Mouse (Mus musculus) kidney, embryonic 15.5 days (tissue): ENCODE measurements at regions not wholly inside any gene's neighbourhood (a gene's known extent, or its start where the extent isn't known, plus 50 kb on each side); places are given as distances from the start of the nearest gene placed in this dataset.
A peak's percentile ranks its signal among the peaks of the same experiment; 100 is the strongest.

Experiments used
- ATAC-seq: fragments of 200-750 bp; cut with Nextera tagmentation; replicated peaks from 2 replicates; pipeline ENCODE4 v1.8.0; 2017; ENCODE audit warnings: moderate TSS enrichment; ENCODE audit not compliant: low FRiP score
- H3K27ac ChIP-seq: fragments of 300-500 bp; sonication (generic); 2 replicates; pipeline ENCODE4 v1.5.1; 2015; ENCODE audit warnings: mild to moderate bottlenecking, inconsistent platforms
- H3K27me3 ChIP-seq: fragments of 300-500 bp; sonication (generic); 2 replicates; pipeline ENCODE4 v1.6.1; 2015; ENCODE audit warnings: inconsistent platforms
- H3K36me3 ChIP-seq: fragments of 300-500 bp; sonication (generic); 2 replicates; pipeline ENCODE4 v1.6.1; 2015; ENCODE audit warnings: inconsistent platforms
- H3K4me1 ChIP-seq: fragments of 300-500 bp; sonication (generic); 2 replicates; pipeline ENCODE4 v1.6.1; 2015; ENCODE audit warnings: inconsistent platforms
- H3K4me2 ChIP-seq: fragments of 300-500 bp; sonication (generic); 2 replicates; pipeline ENCODE4 v1.6.1; 2015; ENCODE audit warnings: moderate library complexity, mild to moderate bottlenecking, inconsistent platforms
- H3K4me3 ChIP-seq: fragments of 300-500 bp; sonication (generic); replicated peaks from 2 replicates; pipeline ENCODE4 v1.5.1; 2015; ENCODE audit warnings: mild to moderate bottlenecking, inconsistent platforms
- H3K9ac ChIP-seq: fragments of 300-500 bp; sonication (generic); 2 replicates; pipeline ENCODE4 v1.6.1; 2015; ENCODE audit warnings: mild to moderate bottlenecking, inconsistent platforms
- H3K9me3 ChIP-seq: fragments of 300-500 bp; sonication (generic); replicated peaks from 2 replicates; pipeline ENCODE4 v1.6.1; 2016; ENCODE audit warnings: inconsistent platforms
- WGBS: fragments of 180-500 bp; shearing (Covaris S2); methylation state at CpG from one replicate; pipeline ENCODE4 v1.1.7; 2015; ENCODE audit warnings: mixed read lengths; 5-methylcytosine and 5-hydroxymethylcytosine counted together

DNA sequence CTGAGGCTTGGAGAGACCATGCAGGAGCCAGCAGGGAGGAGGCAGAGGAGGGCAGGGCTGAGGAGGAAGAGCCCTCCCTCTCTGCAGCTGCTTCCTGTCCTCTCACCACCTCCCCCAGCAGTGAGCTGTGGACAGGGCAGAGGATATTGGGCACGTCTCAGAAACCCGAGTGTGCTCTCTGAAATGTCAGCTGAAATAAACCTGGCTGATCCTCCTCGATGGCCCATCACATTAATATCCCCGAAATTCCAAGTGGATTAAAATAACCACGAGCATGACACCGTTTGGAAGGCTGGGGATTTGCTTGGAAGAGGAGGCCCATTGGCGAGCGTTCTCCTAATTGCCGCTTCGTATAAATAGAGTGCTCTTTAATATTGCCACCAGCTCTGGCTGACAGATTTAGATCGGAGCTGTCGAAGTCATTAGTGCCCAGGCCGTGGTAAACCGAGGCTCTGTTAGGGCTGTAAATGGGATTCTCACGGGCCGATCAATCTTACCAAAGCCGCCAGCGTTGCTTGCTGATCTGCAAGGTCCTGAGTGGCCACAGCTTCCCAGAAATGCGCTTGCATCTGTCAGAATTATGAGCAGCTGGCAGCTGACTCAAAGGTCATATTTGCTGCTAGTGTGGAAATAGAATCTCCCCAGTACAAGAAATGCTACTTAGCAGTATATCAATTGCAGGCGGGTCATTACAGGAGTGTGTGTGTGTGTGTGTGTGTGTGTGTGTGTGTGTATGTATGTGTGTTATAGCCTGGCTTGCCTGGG, 268.5 kb downstream of the Rplp1 start:
- peak overlapping the region; percentile 5; the same call in 1 of the 2 replicates for H3K4me2 ChIP-seq
- no peaks in the 10 kb centered on the region for H3K36me3 ChIP-seq
- no peak overlapping the region for H3K9ac ChIP-seq
- 0 out of 2 replicates have a peak, but pooled peaks have one; percentile 49 for ATAC-seq
- H3K9me3 ChIP-seq = no peaks in the 10 kb centered on the region
- H3K27ac ChIP-seq = no peak overlapping the region
- H3K4me1 ChIP-seq = peaks cover 14% of the 10 kb centered on the region
- no peak overlapping the region for H3K4me3 ChIP-seq
- WGBS = 32% methylated on average over 20 of the region's 20 CpGs
- H3K27me3 ChIP-seq = peaks cover 3% of the 10 kb centered on the region

DNA sequence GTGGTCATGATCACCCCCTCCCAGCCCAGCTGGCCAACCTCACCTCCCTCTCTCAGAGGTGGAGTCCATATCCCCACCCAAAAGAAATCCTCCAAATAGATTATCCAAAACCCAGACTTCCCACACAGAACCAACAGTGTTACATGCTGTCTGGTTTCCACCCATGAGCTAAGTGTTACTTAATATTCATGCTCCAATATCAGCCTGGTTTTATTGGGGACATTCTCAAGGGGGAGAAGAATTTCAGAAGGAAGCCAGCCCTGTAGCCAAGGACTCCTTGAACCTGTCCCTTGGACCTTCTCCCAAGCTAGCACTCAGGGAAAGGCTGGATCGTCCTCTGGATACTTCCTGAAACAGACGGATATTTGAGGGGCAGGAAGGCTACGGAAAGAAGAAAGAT, 268.6 kb downstream of the Tle3 start:
- H3K4me2 ChIP-seq = no peak overlapping the region
- H3K9ac ChIP-seq = no peak overlapping the region
- ATAC-seq = no peak
- peaks cover 27% of the 10 kb centered on the region for H3K27me3 ChIP-seq
- 88% methylated on average over 3 of the region's 3 CpGs for WGBS
- H3K36me3 ChIP-seq = no peaks in the 10 kb centered on the region
- H3K4me3 ChIP-seq = no peak overlapping the region
- H3K27ac ChIP-seq = no peak overlapping the region
- peaks cover 12% of the 10 kb centered on the region for H3K4me1 ChIP-seq
- no peaks in the 10 kb centered on the region for H3K9me3 ChIP-seq

DNA sequence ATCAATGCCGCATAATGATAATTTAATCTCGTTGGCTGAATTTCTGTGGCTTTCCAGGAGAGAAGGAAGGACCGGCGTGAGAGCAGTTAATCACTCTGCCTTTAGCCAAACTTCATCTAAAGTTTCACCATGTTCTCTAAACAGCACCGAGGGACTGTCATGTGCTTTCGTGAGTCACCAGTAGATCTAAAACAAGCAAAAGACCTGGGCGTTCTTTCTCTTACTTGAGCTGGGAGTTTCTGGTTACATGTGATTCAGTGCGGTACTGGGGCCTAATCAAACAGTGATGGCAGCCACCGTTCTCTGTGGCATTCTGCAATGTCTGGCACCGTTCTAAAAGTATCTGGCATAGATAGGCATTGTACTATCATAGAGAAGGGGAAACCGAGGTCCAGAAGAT, 266.7 kb downstream of the Tle3 start:
- peaks cover 31% of the 10 kb centered on the region for H3K27me3 ChIP-seq
- 65% methylated on average over 11 of the region's 11 CpGs for WGBS

DNA sequence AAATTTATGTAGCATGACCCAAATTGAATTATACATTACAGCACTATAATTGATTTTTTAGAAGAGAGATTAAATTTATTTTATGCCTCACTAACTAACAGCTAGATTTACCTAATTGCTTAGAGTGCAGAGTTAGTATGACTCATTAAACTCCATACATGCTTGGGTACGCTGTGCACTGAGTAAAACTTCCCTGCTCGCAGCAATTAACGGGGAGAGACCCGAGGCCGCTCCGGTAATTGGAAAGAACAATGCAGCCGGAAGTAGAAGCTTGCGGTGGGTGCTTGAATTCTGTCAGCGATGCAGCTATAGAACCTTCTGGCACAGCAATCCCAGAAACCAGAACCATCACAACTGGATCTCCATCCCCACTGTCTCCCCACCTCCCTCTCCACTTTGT, 261.8 kb downstream of the Tle3 start:
- Histone ChIP-seq H3K36me3 (no peaks in the 10 kb centered on the region), H3K9ac (no peak overlapping the region), H3K4me2 (no peak overlapping the region), H3K4me3 (no peak overlapping the region), H3K4me1 (peaks cover 15% of the 10 kb centered on the region), H3K9me3 (no peaks in the 10 kb centered on the region), H3K27ac (no peak overlapping the region), H3K27me3 (peaks cover 51% of the 10 kb centered on the region)
- 50% methylated on average over 9 of the region's 9 CpGs for WGBS
- ATAC-seq = no peak

More for the DNA sequence above, 266.7 kb downstream of the Tle3 start:
- Histone ChIP-seq H3K4me2 (no peak overlapping the region), H3K4me3 (no peak overlapping the region), H3K4me1 (peaks cover 12% of the 10 kb centered on the region), H3K36me3 (no peaks in the 10 kb centered on the region), H3K9ac (no peak overlapping the region), H3K9me3 (no peaks in the 10 kb centered on the region), H3K27ac (no peak overlapping the region)
- no peak for ATAC-seq

DNA sequence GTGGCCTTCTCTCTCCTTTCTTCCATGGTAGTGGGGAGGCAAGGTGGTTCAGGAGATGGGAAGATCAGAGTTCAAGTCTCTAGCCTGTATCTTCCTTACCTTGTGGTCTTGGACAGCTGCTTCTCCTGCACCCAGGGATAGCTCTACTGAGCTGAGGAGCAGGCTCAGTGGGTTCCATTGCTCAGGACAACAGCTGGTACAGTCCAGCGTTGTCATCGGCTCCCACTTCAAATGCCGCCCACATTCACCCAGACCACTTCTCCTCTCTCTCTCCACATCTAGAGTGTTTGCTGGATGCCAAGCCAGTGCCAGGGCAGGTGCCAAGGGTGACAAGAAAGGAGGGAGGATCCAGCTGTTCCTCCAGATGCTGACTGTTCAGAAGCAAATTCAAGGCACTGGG, 260.4 kb downstream of the Tle3 start:
- H3K4me2 ChIP-seq = no peak overlapping the region
- peaks cover 14% of the 10 kb centered on the region for H3K4me1 ChIP-seq
- H3K27me3 ChIP-seq = peaks cover 44% of the 10 kb centered on the region
- no peak overlapping the region for H3K4me3 ChIP-seq
- H3K9me3 ChIP-seq = no peaks in the 10 kb centered on the region
- no peak overlapping the region for H3K9ac ChIP-seq
- H3K27ac ChIP-seq = no peak overlapping the region
- WGBS = 95% methylated on average over 3 of the region's 3 CpGs
- H3K36me3 ChIP-seq = no peaks in the 10 kb centered on the region
- ATAC-seq = no peak

DNA sequence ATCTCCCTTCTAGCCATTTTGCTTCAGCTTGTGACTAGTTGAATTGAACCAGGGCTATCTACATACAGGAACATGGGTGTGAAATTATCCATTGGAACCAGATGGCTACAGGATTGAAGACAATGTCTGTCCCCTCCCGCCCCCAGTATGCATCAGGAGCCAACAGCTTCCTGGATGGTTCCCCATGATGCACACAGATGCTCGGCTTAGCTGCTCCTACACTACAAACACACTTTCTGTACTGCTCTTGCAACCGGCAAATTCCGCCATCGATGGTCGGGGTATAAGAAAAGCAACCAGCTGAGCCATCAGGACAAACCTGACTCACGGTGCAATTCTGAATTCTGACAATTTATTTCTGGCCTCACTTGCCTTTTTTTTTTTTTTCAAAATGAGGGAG, 258.9 kb downstream of the Tle3 start:
- Histone ChIP-seq H3K4me2 (no peak overlapping the region), H3K4me3 (no peak overlapping the region), H3K27me3 (peaks cover 34% of the 10 kb centered on the region), H3K27ac (no peak overlapping the region), H3K36me3 (no peaks in the 10 kb centered on the region), H3K4me1 (peaks cover 14% of the 10 kb centered on the region; the same call in 1 of the 2 replicates), H3K9ac (no peak overlapping the region), H3K9me3 (no peaks in the 10 kb centered on the region)
- ATAC-seq = no peak
- WGBS = 90% methylated on average over 7 of the region's 7 CpGs

DNA sequence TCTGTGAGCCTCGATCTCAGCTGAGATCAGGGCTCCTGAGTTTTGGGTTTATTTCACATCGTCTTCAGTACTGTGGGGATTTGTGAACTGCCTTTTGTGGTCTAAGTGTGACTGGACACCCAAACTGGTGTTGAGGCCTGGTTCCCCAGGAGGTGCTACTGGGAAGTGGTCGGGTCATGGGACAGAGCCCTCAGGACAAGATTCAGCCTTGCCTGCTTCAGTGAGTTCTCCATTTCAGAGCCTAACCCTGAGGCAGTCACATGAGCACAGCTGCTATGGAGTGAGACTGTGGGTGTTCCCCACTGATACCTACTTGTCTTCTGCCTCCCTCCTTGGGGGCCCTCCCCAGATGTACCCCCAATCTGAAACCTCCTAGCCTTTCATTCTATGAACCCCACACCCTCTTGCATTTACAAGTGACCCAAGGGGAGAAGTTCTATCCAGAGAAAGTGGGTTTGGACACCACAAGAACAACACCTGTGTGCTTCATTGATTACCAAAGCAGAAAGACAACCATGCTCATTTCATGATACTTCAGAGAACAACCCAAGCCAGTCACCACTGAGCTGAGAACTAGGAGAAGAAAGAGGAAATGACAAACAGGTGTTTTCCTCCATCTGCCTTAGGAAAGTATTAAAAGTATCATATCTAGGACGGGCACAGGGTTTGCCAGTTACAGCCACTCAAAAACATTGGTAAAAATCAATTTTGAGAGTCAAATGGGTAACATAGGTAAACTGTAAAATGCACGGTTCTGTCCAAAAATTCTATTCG, 255.8 kb downstream of the Tle3 start:
- no peak overlapping the region for H3K4me3 ChIP-seq
- H3K9ac ChIP-seq = no peak overlapping the region
- H3K27me3 ChIP-seq = peaks cover 27% of the 10 kb centered on the region
- ATAC-seq = no peak
- WGBS = 83% methylated on average over 6 of the region's 6 CpGs
- no peaks in the 10 kb centered on the region for H3K9me3 ChIP-seq
- H3K27ac ChIP-seq = no peak overlapping the region
- no peaks in the 10 kb centered on the region for H3K36me3 ChIP-seq
- H3K4me2 ChIP-seq = no peak overlapping the region
- H3K4me1 ChIP-seq = peaks cover 18% of the 10 kb centered on the region

DNA sequence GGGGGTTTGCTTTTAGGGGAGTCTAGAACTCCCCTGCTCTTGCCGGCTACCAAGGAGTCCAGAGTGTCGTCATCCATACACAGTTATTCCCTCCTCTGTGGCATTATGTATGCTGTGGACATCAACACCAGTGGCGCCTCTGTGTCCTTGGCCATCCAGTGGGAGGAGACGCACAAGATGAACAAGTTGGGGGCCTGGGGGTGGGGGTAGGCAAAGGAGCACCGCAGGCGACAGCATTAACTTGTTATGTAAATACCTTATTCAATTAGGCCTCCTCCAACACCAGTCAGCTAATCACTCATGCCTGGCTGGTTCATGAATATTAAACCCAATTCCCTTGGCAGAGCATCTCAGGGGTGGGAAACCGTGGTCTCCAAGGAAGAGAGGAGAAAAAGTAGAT, 250.8 kb downstream of the Tle3 start:
- peaks cover 45% of the 10 kb centered on the region for H3K4me1 ChIP-seq
- peaks cover 9% of the 10 kb centered on the region; the same call in 1 of the 2 replicates for H3K27me3 ChIP-seq
- H3K36me3 ChIP-seq = no peaks in the 10 kb centered on the region
- no peak overlapping the region for H3K27ac ChIP-seq
- H3K4me3 ChIP-seq = no peak overlapping the region
- 52% methylated on average over 7 of the region's 7 CpGs for WGBS
- no peak overlapping the region for H3K4me2 ChIP-seq
- no peak for ATAC-seq
- H3K9ac ChIP-seq = no peak overlapping the region
- H3K9me3 ChIP-seq = no peaks in the 10 kb centered on the region

DNA sequence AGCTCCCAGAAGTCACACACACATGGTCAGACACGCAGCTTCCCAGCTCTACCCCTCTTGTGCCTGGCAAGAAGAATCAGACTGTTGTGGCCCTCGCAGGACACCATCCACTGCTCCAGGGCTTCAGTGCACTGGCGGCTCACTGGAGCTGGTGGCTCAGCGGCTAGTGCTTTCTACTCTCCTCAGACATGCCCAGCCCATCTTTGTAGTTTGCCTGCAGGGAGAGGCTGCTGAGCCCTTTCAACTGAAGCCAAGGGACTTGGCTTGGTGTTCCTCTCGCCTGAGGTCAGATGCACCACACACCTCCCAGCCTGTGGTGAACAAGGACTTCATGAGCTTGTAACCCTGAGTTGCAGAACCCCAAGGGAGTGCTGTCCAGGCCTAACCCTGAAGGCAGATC, 249.8 kb downstream of the Tle3 start:
- Histone ChIP-seq H3K27me3 (peaks cover 4% of the 10 kb centered on the region; the same call in 1 of the 2 replicates), H3K4me3 (no peak overlapping the region), H3K4me2 (no peak overlapping the region), H3K27ac (no peak overlapping the region), H3K9ac (no peak overlapping the region), H3K36me3 (no peaks in the 10 kb centered on the region), H3K9me3 (no peaks in the 10 kb centered on the region), H3K4me1 (peaks cover 47% of the 10 kb centered on the region)
- no peak for ATAC-seq
- 81% methylated on average over 5 of the region's 5 CpGs for WGBS

DNA sequence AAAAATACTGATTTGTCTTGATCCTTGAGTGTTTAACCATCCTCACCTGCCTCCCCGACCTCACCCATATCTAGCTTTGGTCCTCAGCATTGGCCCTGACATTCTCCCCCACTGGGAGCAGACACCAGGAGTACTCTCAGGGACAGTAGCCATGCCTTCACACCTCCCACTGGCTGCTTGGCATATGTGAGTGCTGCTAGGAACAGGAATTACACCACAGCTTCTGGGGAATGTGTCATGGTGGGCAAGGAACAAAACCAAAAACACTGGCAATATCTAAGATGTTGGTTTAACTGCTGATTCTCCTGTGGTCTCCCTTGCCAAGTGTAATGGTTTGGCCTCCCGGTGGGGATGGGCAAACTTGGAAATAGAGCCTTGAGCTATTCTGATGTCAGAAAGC, 248.6 kb downstream of the Tle3 start:
- H3K27ac ChIP-seq = no peak overlapping the region
- H3K27me3 ChIP-seq = peaks cover 4% of the 10 kb centered on the region; the same call in 1 of the 2 replicates
- H3K9ac ChIP-seq = no peak overlapping the region
- H3K4me2 ChIP-seq = no peak overlapping the region
- H3K4me1 ChIP-seq = peaks cover 40% of the 10 kb centered on the region
- no peaks in the 10 kb centered on the region for H3K9me3 ChIP-seq
- 67% methylated on average over 2 of the region's 2 CpGs for WGBS
- no peaks in the 10 kb centered on the region for H3K36me3 ChIP-seq
- no peak overlapping the region for H3K4me3 ChIP-seq
- no peak for ATAC-seq

DNA sequence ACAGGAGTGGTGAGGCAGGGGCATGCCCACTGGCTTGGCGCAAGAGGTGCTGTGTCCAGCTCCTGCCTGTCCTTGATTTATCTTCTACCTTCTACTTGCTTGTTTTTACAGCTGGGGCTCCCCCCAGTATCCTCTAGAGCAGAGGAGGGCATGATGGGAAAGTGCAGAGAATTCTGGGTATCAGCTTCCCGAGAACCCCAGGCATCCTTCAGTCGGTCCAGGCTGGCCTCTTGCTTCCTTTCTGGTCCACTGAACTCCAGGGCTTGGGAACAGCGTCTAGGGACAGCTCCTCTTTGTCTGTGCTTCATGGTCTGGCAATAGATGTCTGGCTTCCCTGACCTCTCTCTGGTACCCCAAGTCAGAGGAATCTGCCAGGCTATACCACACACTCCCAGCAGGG, 247.9 kb downstream of the Tle3 start:
- Histone ChIP-seq H3K9ac (no peak overlapping the region), H3K4me2 (0 out of 2 replicates have a peak overlapping the region, but pooled peaks have one; percentile 7), H3K4me1 (peaks cover 43% of the 10 kb centered on the region), H3K4me3 (no peak overlapping the region), H3K27ac (no peak overlapping the region), H3K36me3 (no peaks in the 10 kb centered on the region), H3K9me3 (no peaks in the 10 kb centered on the region), H3K27me3 (peaks cover 4% of the 10 kb centered on the region; the same call in 1 of the 2 replicates)
- 23% methylated on average over 4 of the region's 4 CpGs for WGBS
- no peak; the same call in 1 of the 2 replicates for ATAC-seq

DNA sequence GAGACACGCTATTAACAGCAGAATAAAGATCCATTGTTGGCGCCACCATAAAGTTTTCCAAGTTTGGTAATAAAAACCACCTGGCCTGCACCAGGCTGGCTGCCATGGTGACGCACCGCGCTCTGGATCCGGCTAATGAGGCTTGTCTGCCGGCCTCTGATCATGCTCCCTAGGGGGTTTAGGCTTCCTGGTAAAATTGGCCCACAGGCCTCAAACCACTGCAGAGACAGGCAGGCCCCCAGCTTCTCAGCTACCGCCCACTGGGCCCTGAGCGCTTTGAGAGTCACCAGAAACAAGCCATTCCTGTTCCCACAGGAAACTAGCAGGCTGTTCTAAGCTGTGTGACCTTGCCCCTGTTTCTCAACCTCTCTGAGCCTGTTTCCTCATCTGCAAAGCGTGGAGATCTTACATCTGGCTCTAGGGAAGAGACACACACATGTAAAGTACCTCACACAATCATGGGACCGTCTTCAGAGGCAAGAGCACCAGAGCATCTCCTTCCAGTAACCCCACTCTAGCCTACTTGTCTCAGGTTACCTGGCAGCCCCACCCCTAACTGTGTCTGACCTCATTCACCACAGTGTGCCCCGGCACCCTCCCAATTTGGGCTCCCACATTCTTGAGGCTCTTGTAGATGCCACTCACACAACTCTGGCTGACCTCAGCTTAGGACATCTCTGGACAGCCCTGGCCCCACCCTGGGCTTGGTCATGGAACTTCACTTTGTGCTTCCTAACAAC, 246.5 kb downstream of the Tle3 start:
- WGBS = 12% methylated on average over 12 of the region's 12 CpGs
- ATAC-seq = peak; percentile 66

More for the DNA sequence above, 246.5 kb downstream of the Tle3 start:
- Histone ChIP-seq H3K9ac (no peak overlapping the region), H3K4me2 (no peak overlapping the region), H3K4me1 (peaks cover 40% of the 10 kb centered on the region), H3K27me3 (peaks cover 4% of the 10 kb centered on the region; the same call in 1 of the 2 replicates), H3K4me3 (no peak overlapping the region), H3K36me3 (no peaks in the 10 kb centered on the region), H3K27ac (peak overlapping the region; percentile 38; the same call in 1 of the 2 replicates), H3K9me3 (no peaks in the 10 kb centered on the region)
